Mouse (Mus musculus) liver, postnatal 0 days (tissue): ENCODE data around the gene 1700025G04Rik. TPM values are rescaled to one million over a fixed set of nuclear protein-coding genes. Genes with fewer than 3 reads are reported as not detected.

Experiments
- ATAC-seq: fragments of 200-750 bp; cut with Nextera tagmentation; 2 replicates; pipeline ENCODE4 v1.8.0; 2017; ENCODE audit warnings: mild to moderate bottlenecking, moderate library complexity
- DNase-seq: peaks from one replicate; pipeline ENCODE4 v3.0.0-alpha.2; 2016
- H3K27ac ChIP-seq: fragments of 300-500 bp; sonication (generic); 2 replicates; pipeline ENCODE4 v1.5.1; 2014; ENCODE audit warnings: antibody characterized with exemption, moderate library complexity, mild to moderate bottlenecking, low read depth
- H3K27me3 ChIP-seq: fragments of 300-500 bp; sonication (generic); 2 replicates; pipeline ENCODE4 v1.6.1; 2014; ENCODE audit warnings: low read length, control low read depth, mixed read lengths; ENCODE audit not compliant: insufficient read depth
- H3K36me3 ChIP-seq: fragments of 300-500 bp; sonication (generic); replicated peaks from 2 replicates; pipeline ENCODE4 v1.6.1; 2014; ENCODE audit warnings: mild to moderate bottlenecking, control low read depth, low read length, moderate library complexity, mixed read lengths; ENCODE audit not compliant: insufficient read depth
- H3K4me1 ChIP-seq: fragments of 300-500 bp; sonication (generic); 2 replicates; pipeline ENCODE4 v1.6.1; 2014; ENCODE audit warnings: antibody characterized with exemption, mild to moderate bottlenecking, control low read depth; ENCODE audit not compliant: insufficient read depth
- H3K4me2 ChIP-seq: fragments of 300-500 bp; sonication (generic); 2 replicates; pipeline ENCODE4 v1.6.1; 2014; ENCODE audit warnings: low read depth, mild to moderate bottlenecking, low read length, moderate library complexity, mixed read lengths
- H3K4me3 ChIP-seq: fragments of 300-500 bp; sonication (generic); 2 replicates; pipeline ENCODE4 v1.5.1; 2014; ENCODE audit warnings: low read depth, low read length
- H3K9ac ChIP-seq: fragments of 300-500 bp; sonication (generic); replicated peaks from 2 replicates; pipeline ENCODE4 v1.6.1; 2014; ENCODE audit warnings: mild to moderate bottlenecking, moderate library complexity
- H3K9me3 ChIP-seq: fragments of 300-500 bp; sonication (generic); 2 replicates; pipeline ENCODE4 v1.6.1; 2016; ENCODE audit warnings: mild to moderate bottlenecking, control low read depth, low read length, mixed read lengths
- CTCF ChIP-seq: sonication (generic); IDR thresholded peaks from 2 replicates; pipeline ENCODE4 v1.5.1; 2016; ENCODE audit warnings: antibody characterized with exemption, low read depth
- EP300 ChIP-seq: IDR thresholded peaks from 2 replicates; pipeline ENCODE4 v1.6.1; 2016; ENCODE audit warnings: antibody characterized with exemption, low read depth, mild to moderate bottlenecking
- WGBS: fragments of 180-500 bp; shearing (Covaris S2); extraction: QIAGEN DNeasy Blood & Tissue Kit; methylation state at CpG from one replicate; pipeline ENCODE4 v1.1.7; 2014; ENCODE audit not compliant: insufficient replicate concordance; 5-methylcytosine and 5-hydroxymethylcytosine counted together
- polyA plus RNA-seq: library from polyadenylated mRNA; unstranded; fragments of >200 nt; fragmentation: Nextera tagmentation; extraction: Ambion mirVana; gene quantifications from 2 replicates; pipeline ENCODE4 v1.2.1, GENCODE M21; 2015

1700025G04Rik gene
- polyA plus RNA-seq, 1 experiment from 2014 or later = 3.0 TPM

- no peak for ATAC-seq
- WGBS = 84% methylated on average over 5 of the region's 5 CpGs
Measured at GRCm38 (mm10) chr1:152011741-152012140, 78.2 kb downstream of the 1700025G04Rik start.

GRCm38 (mm10) chr1:152010251-152010980, 79.5 kb downstream of the 1700025G04Rik start:
- H3K4me2 ChIP-seq = no peak overlapping the region
- H3K4me1 ChIP-seq = peaks cover under 1% of the 10 kb centered on the region; the same call in 1 of the 2 replicates
- no peaks in the 10 kb centered on the region for H3K9me3 ChIP-seq
- H3K4me3 ChIP-seq = no peak overlapping the region
- H3K9ac ChIP-seq = no peak overlapping the region
- TF ChIP-seq CTCF (no peak), EP300 (no peak)
- H3K36me3 ChIP-seq = no peaks in the 10 kb centered on the region
- ATAC-seq = no peak
- H3K27me3 ChIP-seq = no peaks in the 10 kb centered on the region
- no peak for DNase-seq
- H3K27ac ChIP-seq = no peak overlapping the region
- WGBS = 76% methylated on average over 13 of the region's 13 CpGs

More at GRCm38 (mm10) chr1:152011741-152012140, 78.2 kb downstream of the 1700025G04Rik start:
- Histone ChIP-seq H3K36me3 (no peaks in the 10 kb centered on the region), H3K4me2 (no peak overlapping the region), H3K4me3 (no peak overlapping the region), H3K4me1 (peaks cover 3% of the 10 kb centered on the region), H3K27ac (no peak overlapping the region), H3K9ac (no peak overlapping the region), H3K27me3 (no peaks in the 10 kb centered on the region), H3K9me3 (no peaks in the 10 kb centered on the region)
- DNase-seq = no peak
- TF ChIP-seq EP300 (no peak), CTCF (no peak)

DNA sequence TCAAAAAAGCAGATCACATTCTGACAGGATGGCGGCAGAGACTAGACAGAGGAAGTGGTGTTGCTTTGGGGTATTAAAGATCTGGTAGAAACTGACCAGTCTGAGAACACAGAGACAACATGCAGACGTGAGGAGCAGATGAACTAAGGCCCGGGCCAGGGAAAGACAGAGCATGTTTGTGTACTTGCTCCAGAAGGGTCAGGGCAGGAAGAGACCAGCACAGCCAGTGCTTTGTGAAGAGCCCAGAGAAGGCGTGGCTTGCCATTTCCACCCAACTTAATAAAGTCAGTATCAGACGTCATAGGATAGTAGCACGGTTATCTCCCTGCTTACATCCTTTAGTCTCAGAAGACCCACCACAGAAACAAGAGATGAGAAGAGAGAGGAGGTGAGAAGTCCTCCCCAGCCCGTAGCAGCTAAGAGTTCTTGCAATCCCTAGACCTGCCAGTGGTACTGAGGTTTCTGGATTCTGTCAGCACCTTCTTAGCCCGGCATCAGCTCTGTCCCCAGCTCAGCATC, 81.4 kb downstream of the 1700025G04Rik start:
- TF ChIP-seq CTCF (no peak), EP300 (no peak)
- ATAC-seq = peak; percentile 19; the same call in 1 of the 2 replicates
- Histone ChIP-seq H3K27me3 (no peaks in the 10 kb centered on the region), H3K27ac (no peak overlapping the region), H3K9ac (no peak overlapping the region), H3K9me3 (no peaks in the 10 kb centered on the region), H3K4me2 (no peak overlapping the region), H3K4me3 (no peak overlapping the region), H3K36me3 (no peaks in the 10 kb centered on the region), H3K4me1 (no peaks in the 10 kb centered on the region)
- DNase-seq = no peak
- 38% methylated on average over 8 of the region's 8 CpGs for WGBS

DNA sequence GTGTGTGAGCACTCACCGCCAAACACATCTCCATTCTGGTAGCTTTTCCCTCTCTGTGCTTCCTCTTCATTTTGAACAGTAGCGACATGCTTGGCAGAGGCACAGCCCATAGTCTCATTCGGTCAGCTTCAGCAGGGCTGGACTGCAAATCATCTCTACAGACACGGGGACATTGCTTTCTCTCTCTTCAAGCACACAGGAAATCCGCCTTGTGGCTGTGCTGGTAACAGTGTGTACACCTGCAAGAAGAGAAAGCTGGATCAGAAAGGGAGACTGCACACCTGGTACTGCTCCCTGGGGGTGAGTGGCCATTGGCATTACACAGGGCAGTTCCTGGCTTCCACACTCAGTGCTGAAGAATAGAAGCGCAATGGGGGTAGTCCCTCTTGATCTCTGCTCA, 83.4 kb downstream of the 1700025G04Rik start:
- WGBS = 78% methylated on average over 6 of the region's 6 CpGs
- Histone ChIP-seq H3K9me3 (no peaks in the 10 kb centered on the region), H3K4me2 (no peak overlapping the region), H3K27me3 (no peaks in the 10 kb centered on the region), H3K27ac (no peak overlapping the region), H3K4me3 (no peak overlapping the region), H3K9ac (no peak overlapping the region), H3K36me3 (no peaks in the 10 kb centered on the region), H3K4me1 (no peaks in the 10 kb centered on the region)
- TF ChIP-seq EP300 (no peak), CTCF (no peak)
- DNase-seq (no peak), ATAC-seq (no peak)

DNA sequence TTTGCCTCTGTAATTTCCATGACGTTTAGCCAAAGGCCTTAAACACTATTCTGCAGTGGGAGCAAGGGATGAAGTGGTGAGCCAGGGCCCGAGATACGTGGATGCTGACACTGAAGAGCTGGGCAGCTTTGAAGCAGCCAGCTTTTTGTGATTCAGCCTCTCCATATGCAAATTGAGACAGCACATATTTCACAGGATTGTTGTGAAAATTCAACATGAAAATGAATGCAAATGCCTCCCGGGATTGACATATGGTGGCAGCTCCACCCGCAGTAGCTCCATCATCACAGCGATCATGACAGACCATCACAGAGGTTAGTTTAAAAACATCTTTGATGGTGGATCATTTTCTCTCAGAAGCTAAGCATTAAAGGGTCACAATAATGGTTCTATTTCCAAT, 85.4 kb downstream of the 1700025G04Rik start:
- H3K27ac ChIP-seq = no peak overlapping the region
- 88% methylated on average over 6 of the region's 6 CpGs for WGBS
- no peak for TF ChIP-seq CTCF
- TF ChIP-seq EP300 = no peak

GRCm38 (mm10) chr1:152000461-152000860, 89.5 kb downstream of the 1700025G04Rik start:
- no peak for TF ChIP-seq CTCF
- TF ChIP-seq EP300 = no peak
- Histone ChIP-seq H3K27ac (no peak overlapping the region), H3K27me3 (no peaks in the 10 kb centered on the region), H3K36me3 (no peaks in the 10 kb centered on the region), H3K4me1 (peaks cover 5% of the 10 kb centered on the region; the same call in 1 of the 2 replicates), H3K4me3 (no peak overlapping the region), H3K9ac (no peak overlapping the region), H3K9me3 (no peaks in the 10 kb centered on the region), H3K4me2 (no peak overlapping the region)
- DNase-seq = no peak
- no peak for ATAC-seq
- WGBS = 81% methylated on average over 5 of the region's 5 CpGs

More for the DNA sequence above, 85.4 kb downstream of the 1700025G04Rik start:
- ATAC-seq = no peak
- Histone ChIP-seq H3K36me3 (no peaks in the 10 kb centered on the region), H3K9me3 (no peaks in the 10 kb centered on the region), H3K4me2 (no peak overlapping the region), H3K9ac (no peak overlapping the region), H3K27me3 (no peaks in the 10 kb centered on the region), H3K4me1 (no peaks in the 10 kb centered on the region), H3K4me3 (no peak overlapping the region)
- no peak for DNase-seq
